Mouse (Mus musculus) kidney, embryonic 14.5 days (tissue): ENCODE data around the gene 4921539E11Rik. TPM values are rescaled to one million over a fixed set of nuclear protein-coding genes. Genes with fewer than 3 reads are reported as not detected.

Experiments
- ATAC-seq: fragments of 200-750 bp; cut with Nextera tagmentation; 2 replicates; pipeline ENCODE4 v1.8.0; 2017; ENCODE audit warnings: moderate number of reproducible peaks, mild to moderate bottlenecking, moderate TSS enrichment, moderate library complexity; ENCODE audit not compliant: low FRiP score, low TSS enrichment
- H3K27ac ChIP-seq: fragments of 300-500 bp; sonication (generic); 2 replicates; pipeline ENCODE4 v1.5.1; 2014; ENCODE audit warnings: low read depth, mild to moderate bottlenecking, low read length, moderate library complexity, mixed read lengths
- H3K27me3 ChIP-seq: fragments of 300-500 bp; sonication (generic); 2 replicates; pipeline ENCODE4 v1.6.1; 2014; ENCODE audit warnings: mild to moderate bottlenecking, low read length; ENCODE audit not compliant: control insufficient read depth, insufficient read depth
- H3K36me3 ChIP-seq: fragments of 300-500 bp; sonication (generic); 2 replicates; pipeline ENCODE4 v1.6.1; 2014; ENCODE audit warnings: low read length, mixed read lengths; ENCODE audit not compliant: control insufficient read depth, insufficient read depth
- H3K4me1 ChIP-seq: fragments of 300-500 bp; sonication (generic); 2 replicates; pipeline ENCODE4 v1.6.1; 2014; ENCODE audit warnings: low read length, mixed read lengths; ENCODE audit not compliant: control insufficient read depth, insufficient read depth
- H3K4me2 ChIP-seq: fragments of 300-500 bp; sonication (generic); replicated peaks from 2 replicates; pipeline ENCODE4 v1.6.1; 2014; ENCODE audit warnings: low read depth, mild to moderate bottlenecking, low read length
- H3K4me3 ChIP-seq: fragments of 300-500 bp; sonication (generic); 2 replicates; pipeline ENCODE4 v1.5.1; 2014; ENCODE audit warnings: mild to moderate bottlenecking, low read length
- H3K9ac ChIP-seq: fragments of 300-500 bp; sonication (generic); 2 replicates; pipeline ENCODE4 v1.6.1; 2014; ENCODE audit warnings: low read depth, mild to moderate bottlenecking, low read length, moderate library complexity
- H3K9me3 ChIP-seq: fragments of 300-500 bp; sonication (generic); 2 replicates; pipeline ENCODE4 v1.6.1; 2016; ENCODE audit warnings: low read length; ENCODE audit not compliant: control insufficient read depth
- WGBS: fragments of 180-500 bp; shearing (Covaris S2); extraction: QIAGEN DNeasy Blood & Tissue Kit; methylation state at CpG from one replicate; pipeline ENCODE4 v1.1.7; 2014; 5-methylcytosine and 5-hydroxymethylcytosine counted together
- polyA plus RNA-seq: library from polyadenylated mRNA; unstranded; fragments of >200 nt; fragmentation: Nextera tagmentation; extraction: Ambion mirVana; gene quantifications from 2 replicates; pipeline ENCODE4 v1.2.1, GENCODE M21; 2014

The 4921539E11Rik gene
- polyA plus RNA-seq, 1 experiment from 2014 or later: not detected

- no peak overlapping the region for H3K4me2 ChIP-seq
- WGBS: 90% methylated on average over 3 of the region's 3 CpGs
- no peak for ATAC-seq
- no peak overlapping the region for H3K4me3 ChIP-seq
- no peak overlapping the region for H3K9ac ChIP-seq
- H3K27me3 ChIP-seq: no peaks in the 10 kb centered on the region
- H3K9me3 ChIP-seq: no peaks in the 10 kb centered on the region
- H3K4me1 ChIP-seq: no peaks in the 10 kb centered on the region; the same call in 1 of the 2 replicates
- H3K36me3 ChIP-seq: no peaks in the 10 kb centered on the region
- H3K27ac ChIP-seq: no peak overlapping the region
These were observed 31.8 kb downstream of the 4921539E11Rik start for GRCm38 (mm10) chr4:103258817-103259216.

- no peak for ATAC-seq
- Histone ChIP-seq H3K9ac (no peak overlapping the region), H3K27me3 (no peaks in the 10 kb centered on the region), H3K4me1 (no peaks in the 10 kb centered on the region), H3K9me3 (no peaks in the 10 kb centered on the region), H3K27ac (no peak overlapping the region), H3K4me3 (no peak overlapping the region), H3K4me2 (no peak overlapping the region), H3K36me3 (no peaks in the 10 kb centered on the region)
- WGBS: 79% methylated on average over 4 of the region's 4 CpGs
These were observed 36.8 kb downstream of the 4921539E11Rik start for GRCm38 (mm10) chr4:103253846-103254245.

GRCm38 (mm10) chr4:103249436-103250085, 41.1 kb downstream of the 4921539E11Rik start:
- Histone ChIP-seq H3K27me3 (no peaks in the 10 kb centered on the region), H3K9ac (no peak overlapping the region), H3K9me3 (no peaks in the 10 kb centered on the region), H3K27ac (no peak overlapping the region), H3K4me3 (no peak overlapping the region), H3K4me2 (no peak overlapping the region), H3K4me1 (no peaks in the 10 kb centered on the region), H3K36me3 (no peaks in the 10 kb centered on the region)
- WGBS: 55% methylated on average over 6 of the region's 6 CpGs
- no peak for ATAC-seq

GRCm38 (mm10) chr4:103247813-103248212, 42.9 kb downstream of the 4921539E11Rik start:
- no peak overlapping the region for H3K4me2 ChIP-seq
- H3K27me3 ChIP-seq: no peaks in the 10 kb centered on the region
- H3K9ac ChIP-seq: no peak overlapping the region
- ATAC-seq: no peak
- no peak overlapping the region for H3K4me3 ChIP-seq
- H3K9me3 ChIP-seq: no peaks in the 10 kb centered on the region
- no peaks in the 10 kb centered on the region for H3K4me1 ChIP-seq
- H3K27ac ChIP-seq: no peak overlapping the region
- H3K36me3 ChIP-seq: no peaks in the 10 kb centered on the region
- 83% methylated on average over 2 of the region's 2 CpGs for WGBS

- no peaks in the 10 kb centered on the region for H3K36me3 ChIP-seq
- 87% methylated on average over 3 of the region's 3 CpGs for WGBS
- no peak for ATAC-seq
- H3K27me3 ChIP-seq: no peaks in the 10 kb centered on the region
- H3K4me1 ChIP-seq: no peaks in the 10 kb centered on the region
- no peak overlapping the region for H3K9ac ChIP-seq
- no peak overlapping the region for H3K27ac ChIP-seq
- H3K9me3 ChIP-seq: no peaks in the 10 kb centered on the region
- H3K4me3 ChIP-seq: no peak overlapping the region
- no peak overlapping the region for H3K4me2 ChIP-seq
These were observed 43.4 kb downstream of the 4921539E11Rik start for GRCm38 (mm10) chr4:103247249-103247648.

GRCm38 (mm10) chr4:103232156-103232555, 58.5 kb downstream of the 4921539E11Rik start:
- 70% methylated on average over 2 of the region's 2 CpGs for WGBS
- Histone ChIP-seq H3K4me3 (no peak overlapping the region), H3K27ac (no peak overlapping the region), H3K9me3 (peaks cover 7% of the 10 kb centered on the region; the same call in 1 of the 2 replicates), H3K27me3 (no peaks in the 10 kb centered on the region), H3K4me2 (no peak overlapping the region), H3K9ac (no peak overlapping the region), H3K4me1 (no peaks in the 10 kb centered on the region), H3K36me3 (no peaks in the 10 kb centered on the region)
- no peak for ATAC-seq

- Histone ChIP-seq H3K4me3 (no peak overlapping the region), H3K9ac (no peak overlapping the region), H3K27me3 (no peaks in the 10 kb centered on the region), H3K4me1 (no peaks in the 10 kb centered on the region), H3K27ac (no peak overlapping the region), H3K4me2 (no peak overlapping the region), H3K36me3 (no peaks in the 10 kb centered on the region), H3K9me3 (no peaks in the 10 kb centered on the region)
- WGBS: 54% methylated on average over 9 of the region's 9 CpGs
- no peak for ATAC-seq
These were observed 67.8 kb downstream of the 4921539E11Rik start for GRCm38 (mm10) chr4:103222854-103223253.

GRCm38 (mm10) chr4:103221789-103222188, 68.9 kb downstream of the 4921539E11Rik start:
- Histone ChIP-seq H3K4me1 (no peaks in the 10 kb centered on the region), H3K36me3 (no peaks in the 10 kb centered on the region), H3K27me3 (no peaks in the 10 kb centered on the region), H3K9ac (no peak overlapping the region), H3K4me3 (no peak overlapping the region), H3K9me3 (no peaks in the 10 kb centered on the region), H3K4me2 (no peak overlapping the region), H3K27ac (no peak overlapping the region)
- 75% methylated on average over 6 of the region's 6 CpGs for WGBS
- no peak for ATAC-seq

GRCm38 (mm10) chr4:103219011-103219410, 71.7 kb downstream of the 4921539E11Rik start:
- Histone ChIP-seq H3K4me1 (peaks cover 5% of the 10 kb centered on the region; the same call in 1 of the 2 replicates), H3K4me3 (no peak overlapping the region), H3K4me2 (no peak overlapping the region), H3K9me3 (no peaks in the 10 kb centered on the region), H3K27ac (no peak overlapping the region), H3K27me3 (no peaks in the 10 kb centered on the region), H3K9ac (no peak overlapping the region), H3K36me3 (no peaks in the 10 kb centered on the region)
- no peak for ATAC-seq
- WGBS: 64% methylated on average over 5 of the region's 5 CpGs
